Mouse (Mus musculus) gastrocnemius, postnatal 10 days (tissue): ENCODE data around the gene Ankk1. TPM values are rescaled to one million over a fixed set of nuclear protein-coding genes. Genes with fewer than 3 reads are reported as not detected.

ENCODE experiments used
- DNase-seq: peaks from one replicate; pipeline ENCODE4 v3.0.0; 2021; ENCODE audit warnings: mixed read lengths
- long read RNA-seq, 2 experiments: library from polyadenylated mRNA; stranded (forward); transcript quantifications; one replicate each; pipeline ENCODE4 v2.0.0; 2021
- total RNA-seq, 2 experiments: library from RNA; stranded (reverse); gene quantifications; 2 replicates each; pipeline ENCODE4 v1.2.3; 2021

Ankk1 gene
- total RNA-seq = not detected
- long read RNA-seq, experiment 1 = 0 reads
- long read RNA-seq, experiment 2 = 0 reads

GRCm38 (mm10) chr9:49426921-49427320, at the start of gene Ankk1:
TSS of gene Ankk1 (minus strand) at chr9:49427021.
- no peak for DNase-seq

- DNase-seq = no peak
These were observed 45.3 kb upstream of the Ankk1 start for GRCm38 (mm10) chr9:49472126-49472525.

- DNase-seq = no peak
These were observed 44.1 kb upstream of the Ankk1 start for GRCm38 (mm10) chr9:49470946-49471345.

GRCm38 (mm10) chr9:49470006-49470405, 43.2 kb upstream of the Ankk1 start:
- DNase-seq = no peak

GRCm38 (mm10) chr9:49456136-49456535, 29.3 kb upstream of the Ankk1 start:
- no peak for DNase-seq

- DNase-seq = no peak
These were observed 25.6 kb upstream of the Ankk1 start for GRCm38 (mm10) chr9:49452396-49452795.

GRCm38 (mm10) chr9:49450491-49450890, 23.7 kb upstream of the Ankk1 start:
- DNase-seq = no peak

GRCm38 (mm10) chr9:49442621-49443020, 15.8 kb upstream of the Ankk1 start:
- DNase-seq = no peak

- DNase-seq = no peak
These were observed 657 bp upstream of the Ankk1 start for GRCm38 (mm10) chr9:49427478-49427877.

GRCm38 (mm10) chr9:49425585-49425984, 1.2 kb downstream of the Ankk1 start:
- DNase-seq = no peak

- no peak for DNase-seq
These were observed 3.0 kb downstream of the Ankk1 start for GRCm38 (mm10) chr9:49423866-49424265.

- no peak for DNase-seq
These were observed 16.2 kb downstream of the Ankk1 start for GRCm38 (mm10) chr9:49410621-49411020.

- no peak for DNase-seq
These were observed 19.8 kb downstream of the Ankk1 start for GRCm38 (mm10) chr9:49407028-49407427.

GRCm38 (mm10) chr9:49403711-49404110, 23.1 kb downstream of the Ankk1 start:
- DNase-seq = no peak

GRCm38 (mm10) chr9:49396006-49396405, 30.8 kb downstream of the Ankk1 start:
- DNase-seq = no peak

- DNase-seq = no peak
These were observed 34.6 kb downstream of the Ankk1 start for GRCm38 (mm10) chr9:49392242-49392641.

GRCm38 (mm10) chr9:49386119-49386518, 40.7 kb downstream of the Ankk1 start:
- DNase-seq = no peak

- DNase-seq = no peak
These were observed 41.5 kb downstream of the Ankk1 start for GRCm38 (mm10) chr9:49385301-49385700.

GRCm38 (mm10) chr9:49384855-49385254, 42.0 kb downstream of the Ankk1 start:
- no peak for DNase-seq

- no peak for DNase-seq
These were observed 42.8 kb downstream of the Ankk1 start for GRCm38 (mm10) chr9:49384041-49384440.

GRCm38 (mm10) chr9:49379962-49380361, 46.9 kb downstream of the Ankk1 start:
- DNase-seq = no peak

GRCm38 (mm10) chr9:49373946-49374345, 52.9 kb downstream of the Ankk1 start:
- DNase-seq = no peak

GRCm38 (mm10) chr9:49365763-49366162, 61.1 kb downstream of the Ankk1 start:
- no peak for DNase-seq
